ENCODE assay signal across 8 mouse cellular contexts in the genomic region with DNA sequence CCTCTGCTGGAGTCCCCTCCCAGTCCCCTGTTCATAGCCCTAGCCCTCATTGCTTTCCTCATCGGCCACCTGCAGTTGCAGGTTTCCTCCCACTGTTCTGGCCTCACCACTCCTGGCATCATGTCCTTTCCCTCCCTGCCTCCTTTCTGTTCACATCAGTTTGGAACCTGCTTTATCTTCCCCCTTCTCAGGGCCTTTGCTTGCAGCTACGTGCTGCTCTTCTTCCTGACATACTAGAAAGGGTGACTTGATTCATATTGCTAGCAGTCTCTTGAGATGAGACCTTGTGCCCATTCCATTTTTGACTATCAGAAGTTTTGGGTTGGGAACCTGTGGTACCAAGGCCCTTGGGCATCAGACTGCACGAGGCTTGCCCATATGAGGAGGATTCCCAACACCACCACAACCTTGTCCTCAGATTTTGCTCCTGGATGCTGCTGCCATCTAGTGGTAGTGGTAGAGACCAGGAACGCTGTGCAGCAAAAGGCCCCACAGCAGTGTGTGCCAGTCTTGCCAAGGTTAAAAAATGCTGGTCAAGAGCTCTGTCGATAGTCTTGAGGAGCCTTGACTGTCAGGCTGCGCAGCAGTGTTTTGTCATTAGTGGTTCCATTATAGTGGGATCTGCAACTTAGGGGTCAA. TPM values are rescaled to one million over a fixed set of nuclear protein-coding genes. Genes with fewer than 3 reads are reported as not detected.
A peak's percentile ranks its signal among the peaks of the same experiment; 100 is the strongest.
DNase-seq lines count a peak whose midpoint lies in the region; ATAC-seq and TF ChIP-seq lines count a peak whose summit lies in the region.

No protein-coding gene starts in this region.

- TF ChIP-seq CTCF in kidney, adult 2 months (conservative IDR thresholded peaks at IDR 0.05; ENCODE audit: insufficient read depth, insufficient read length, low read depth, low read length), result peak; percentile 90
- peak; percentile 88 for TF ChIP-seq CTCF in E14TG2a.4 (conservative IDR thresholded peaks at IDR 0.05; ENCODE audit: low read length)
- peak; percentile 90 for TF ChIP-seq CTCF in liver, adult 2 months (IDR thresholded peaks at IDR 0.05; ENCODE audit: low read depth, low read length)

- no peak overlapping the region for H3K4me2 ChIP-seq in kidney, embryonic 15.5 days
- no peak overlapping the region for H3K4me2 ChIP-seq in embryonic facial prominence, embryonic 11.5 days (ENCODE audit: low read depth, low read length)

- H3K27ac ChIP-seq in kidney, adult 2 months (ENCODE audit: insufficient read depth, low read depth, low read length), result no peak overlapping the region
- no peak overlapping the region for H3K27ac ChIP-seq in kidney, embryonic 15.5 days
- no peak overlapping the region for H3K27ac ChIP-seq in embryonic facial prominence, embryonic 11.5 days (replicated peaks; ENCODE audit: low read depth, low read length)
- H3K27ac ChIP-seq in liver, adult 2 months (replicated peaks; ENCODE audit: insufficient read depth, low read depth, low read length), result no peak overlapping the region

- H3K4me1 ChIP-seq in kidney, adult 2 months (ENCODE audit: control insufficient read depth, insufficient read depth, low read length), result peaks cover 9% of the 10 kb centered on the region; the same call in 1 of the 2 replicates
- H3K4me1 ChIP-seq in kidney, embryonic 15.5 days, result peaks cover 32% of the 10 kb centered on the region
- peaks cover 82% of the 10 kb centered on the region for H3K4me1 ChIP-seq in E14TG2a.4 (replicated peaks; ENCODE audit: low read depth, low read length)
- H3K4me1 ChIP-seq in embryonic facial prominence, embryonic 11.5 days (ENCODE audit: control insufficient read depth, insufficient read depth, low read length), result peaks cover 3% of the 10 kb centered on the region; the same call in 1 of the 2 replicates
- H3K4me1 ChIP-seq in liver, adult 2 months (ENCODE audit: control insufficient read depth, insufficient read depth, low read length), result peaks cover 7% of the 10 kb centered on the region; the same call in 1 of the 2 replicates

- no peak for TF ChIP-seq POLR2A in kidney, adult 2 months (IDR thresholded peaks at IDR 0.05; ENCODE audit: low read depth, low read length)
- TF ChIP-seq POLR2A in liver, adult 2 months (IDR thresholded peaks at IDR 0.05; ENCODE audit: extremely low read depth, insufficient read depth, low read length), result no peak

- H3K9me3 ChIP-seq in kidney, embryonic 15.5 days (replicated peaks), result no peaks in the 10 kb centered on the region
- H3K9me3 ChIP-seq in E14TG2a.4 (ENCODE audit: low read length), result no peaks in the 10 kb centered on the region
- H3K9me3 ChIP-seq in embryonic facial prominence, embryonic 11.5 days (replicated peaks; ENCODE audit: control insufficient read depth, low read length), result no peaks in the 10 kb centered on the region

- ATAC-seq in kidney, embryonic 15.5 days (replicated peaks; ENCODE audit: low FRiP score), result no peak
- ATAC-seq in embryonic facial prominence, embryonic 11.5 days (replicated peaks; ENCODE audit: insufficient number of reproducible peaks, low FRiP score, low TSS enrichment, low read depth), result no peak

- no peak overlapping the region for H3K9ac ChIP-seq in kidney, embryonic 15.5 days
- no peak overlapping the region for H3K9ac ChIP-seq in embryonic facial prominence, embryonic 11.5 days (replicated peaks; ENCODE audit: low read length)
- H3K9ac ChIP-seq in liver, adult 2 months (ENCODE audit: low read depth, low read length), result no peak overlapping the region

- WGBS in kidney, adult 2 months, result 51% methylated on average over 6 of the region's 6 CpGs
- WGBS in kidney, embryonic 15.5 days, result 69% methylated on average over 6 of the region's 6 CpGs
- 72% methylated on average over 6 of the region's 6 CpGs for WGBS in embryonic facial prominence, embryonic 11.5 days
- WGBS in liver, adult 2 months, result 52% methylated on average over 6 of the region's 6 CpGs

- peak; percentile 73 for DNase-seq in kidney, adult 2 months
- DNase-seq in ZHBTc4 (ENCODE audit: low read depth, low spot score), result peak; percentile 77
- peak; percentile 62 for DNase-seq in embryonic facial prominence, embryonic 11.5 days (ENCODE audit: low spot score)
- DNase-seq in liver, adult 2 months (ENCODE audit: extremely low read depth, low read depth, low spot score), result peak; percentile 52
- peak; percentile 42 to 68 for DNase-seq in spleen, postnatal 10 days (ENCODE audit: low spot score in 2 of 2)
- no peak for DNase-seq in layer of hippocampus, postnatal 25 days (ENCODE audit: extremely low spot score in 1 of 2, low spot score in 1 of 2)

- no peaks in the 10 kb centered on the region for H3K36me3 ChIP-seq in kidney, adult 2 months (ENCODE audit: control insufficient read depth, insufficient read depth, low read length)
- H3K36me3 ChIP-seq in kidney, embryonic 15.5 days, result peaks cover 76% of the 10 kb centered on the region
- peaks cover 80% of the 10 kb centered on the region for H3K36me3 ChIP-seq in E14TG2a.4 (ENCODE audit: insufficient read depth, low read length)
- H3K36me3 ChIP-seq in embryonic facial prominence, embryonic 11.5 days (replicated peaks; ENCODE audit: control insufficient read depth, insufficient read depth, low read depth, low read length), result peaks cover 35% of the 10 kb centered on the region
- H3K36me3 ChIP-seq in liver, adult 2 months (ENCODE audit: control insufficient read depth, insufficient read depth, low read length), result peaks cover 34% of the 10 kb centered on the region

- H3K79me2 ChIP-seq in liver, adult 2 months (ENCODE audit: control insufficient read depth, insufficient read depth, low read length), result 0 out of 2 replicates have a peak, but pooled peaks cover 3% of the 10 kb centered on the region

- no peak overlapping the region for H3K4me3 ChIP-seq in kidney, adult 2 months (ENCODE audit: insufficient read depth, low read depth, low read length)
- no peak overlapping the region for H3K4me3 ChIP-seq in kidney, embryonic 15.5 days (replicated peaks)
- peak overlapping the region; percentile 68; the same call in 1 of the 2 replicates for H3K4me3 ChIP-seq in E14TG2a.4 (replicated peaks; ENCODE audit: low read length)
- H3K4me3 ChIP-seq in embryonic facial prominence, embryonic 11.5 days (ENCODE audit: low read depth, low read length), result no peak overlapping the region
- H3K4me3 ChIP-seq in liver, adult 2 months (ENCODE audit: insufficient read depth, low read depth, low read length), result no peak overlapping the region

- no peaks in the 10 kb centered on the region for H3K27me3 ChIP-seq in kidney, adult 2 months (replicated peaks; ENCODE audit: control insufficient read depth, insufficient read depth, low read length)
- H3K27me3 ChIP-seq in kidney, embryonic 15.5 days, result peaks cover 2% of the 10 kb centered on the region
- no peaks in the 10 kb centered on the region for H3K27me3 ChIP-seq in E14TG2a.4 (ENCODE audit: insufficient read depth, low read length)
- H3K27me3 ChIP-seq in embryonic facial prominence, embryonic 11.5 days (ENCODE audit: control insufficient read depth, insufficient read depth, low read length), result no peaks in the 10 kb centered on the region; the same call in 1 of the 2 replicates
- no peaks in the 10 kb centered on the region for H3K27me3 ChIP-seq in liver, adult 2 months (ENCODE audit: control insufficient read depth, insufficient read depth, low read length)

RNA-seq across cellular contexts. Expression of gene Leng9, which starts 4.5 kb away (rescaled TPM):
- 5.3 and 6.2 TPM in 2 replicates for polyA plus RNA-seq in kidney, adult 2 months (2012; rRNA removed)
- polyA plus RNA-seq in kidney, embryonic 15.5 days (2015; fragmentation: Nextera tagmentation; extraction: Ambion mirVana), result 2.8 and 3.5 TPM in 2 replicates
- polyA plus RNA-seq in embryonic facial prominence, embryonic 11.5 days (2014; fragmentation: Nextera tagmentation; extraction: Ambion mirVana), result 1.6 and 1.9 TPM in 2 replicates
- 1.5 and 2.0 TPM in 2 replicates for total RNA-seq in liver, adult 2 months (2014; rRNA removed)
- polyA plus RNA-seq in liver, adult 2 months (2012; rRNA removed), result 3.8 and 4.7 TPM in 2 replicates
- total RNA-seq in layer of hippocampus, postnatal 25 days (2021), result 1 to 10 TPM; 5.3 to 6.0 TPM

RNA-seq across cellular contexts. Expression of gene Leng8, which starts 8.8 kb away (rescaled TPM):
- polyA plus RNA-seq in kidney, adult 2 months (2012; rRNA removed), result 225 and 407 TPM in 2 replicates
- polyA plus RNA-seq in kidney, embryonic 15.5 days (2015; fragmentation: Nextera tagmentation; extraction: Ambion mirVana), result 57.4 and 69.3 TPM in 2 replicates
- 31.4 and 37.5 TPM in 2 replicates for polyA plus RNA-seq in embryonic facial prominence, embryonic 11.5 days (2014; fragmentation: Nextera tagmentation; extraction: Ambion mirVana)
- 36.0 and 36.1 TPM in 2 replicates for total RNA-seq in liver, adult 2 months (2014; rRNA removed)
- 76.2 and 148 TPM in 2 replicates for polyA plus RNA-seq in liver, adult 2 months (2012; rRNA removed)
- total RNA-seq in layer of hippocampus, postnatal 25 days (2021), result 100 to 1,000 TPM; 109 to 181 TPM

RNA-seq across cellular contexts. Expression of gene Cdc42ep5, which starts 19.0 kb away (rescaled TPM):
- polyA plus RNA-seq in kidney, adult 2 months (2012; rRNA removed), result 23.5 and 32.1 TPM in 2 replicates
- polyA plus RNA-seq in kidney, embryonic 15.5 days (2015; fragmentation: Nextera tagmentation; extraction: Ambion mirVana), result 34.7 and 35.7 TPM in 2 replicates
- polyA plus RNA-seq in embryonic facial prominence, embryonic 11.5 days (2014; fragmentation: Nextera tagmentation; extraction: Ambion mirVana), result 43.9 and 45.7 TPM in 2 replicates
- 2.0 and 3.8 TPM in 2 replicates for total RNA-seq in liver, adult 2 months (2014; rRNA removed)
- polyA plus RNA-seq in liver, adult 2 months (2012; rRNA removed), result 4.1 and 5.0 TPM in 2 replicates
- total RNA-seq in layer of hippocampus, postnatal 25 days (2021), result 1 to 10 TPM in 1 of 2 experiments, under 1 TPM in 1; 0.75 to 1.4 TPM

RNA-seq across cellular contexts. Expression of gene Ttyh1, which starts 26.5 kb away (rescaled TPM):
- polyA plus RNA-seq in kidney, adult 2 months (2012; rRNA removed), result 2.8 and 7.4 TPM in 2 replicates
- polyA plus RNA-seq in kidney, embryonic 15.5 days (2015; fragmentation: Nextera tagmentation; extraction: Ambion mirVana), result 2.1 and 3.0 TPM in 2 replicates
- 8.3 and 10.2 TPM in 2 replicates for polyA plus RNA-seq in embryonic facial prominence, embryonic 11.5 days (2014; fragmentation: Nextera tagmentation; extraction: Ambion mirVana)
- total RNA-seq in liver, adult 2 months (2014; rRNA removed), result 0.65 and 2.8 TPM in 2 replicates
- 2.3 and 2.4 TPM in 2 replicates for polyA plus RNA-seq in liver, adult 2 months (2012; rRNA removed)
- total RNA-seq in layer of hippocampus, postnatal 25 days (2021), result 100 to 1,000 TPM; 625 to 681 TPM

Comparison
In these comparisons a context has a peak if more than half of its experiments do, and no peak if none do; other contexts are left out.
1. DNase-seq: peak in kidney, adult 2 months (single experiment), ZHBTc4 (single experiment), embryonic facial prominence, embryonic 11.5 days (single experiment), liver, adult 2 months (single experiment) and spleen, postnatal 10 days (2 of 2); none in layer of hippocampus, postnatal 25 days (0 of 2).
2. Peak in every context shown above with its lines, with median percentiles within 50 percentile points of each other: CTCF ChIP-seq.